Mouse (Mus musculus): ENCODE data around the gene Tdrd6. TPM values are rescaled to one million over a fixed set of nuclear protein-coding genes. Genes with fewer than 3 reads are reported as not detected.
A peak's percentile ranks its signal among the peaks of the same experiment; 100 is the strongest.

Tdrd6 gene
- polyA plus RNA-seq, 1 experiment from 2014 or later, result 0.11 TPM

- peak within 1 kb of the TSS; percentile 45 for H3K9ac ChIP-seq (ENCODE audit: low read length)
- peak; percentile 68 for DNase-seq (ENCODE audit: low spot score)
- ATAC-seq, result peak; percentile 92
- H3K4me3 ChIP-seq (ENCODE audit: low read depth, low read length), result peak within 1 kb of the TSS; percentile 35
- H3K9me3 ChIP-seq (replicated peaks; ENCODE audit: control insufficient read depth, low read length), result no peaks in the 10 kb centered on the region
- no peaks in the 10 kb centered on the region for H3K4me1 ChIP-seq (ENCODE audit: control insufficient read depth, insufficient read depth, low read length)
- no peaks in the 10 kb centered on the region for H3K36me3 ChIP-seq (ENCODE audit: control insufficient read depth, insufficient read depth, low read length)
- under 1% methylated on average over 34 of the region's 34 CpGs for WGBS
- peak within 1 kb of the TSS; percentile 61 for H3K4me2 ChIP-seq (ENCODE audit: low read length)
- no peaks in the 10 kb centered on the region for H3K27me3 ChIP-seq (replicated peaks; ENCODE audit: control insufficient read depth, insufficient read depth, low read length)
- H3K27ac ChIP-seq (ENCODE audit: low read depth, low read length), result no peak within 1 kb of the TSS
These were observed 61.9 kb downstream of the Tdrd6 start, which contains the start of gene Pla2g7 for GRCm38 (mm10) chr17:43567992-43568888. Pla2g7 (plus strand) TSS chr17:43568098.

GRCm38 (mm10) chr17:43567593-43567991, 62.5 kb downstream of the Tdrd6 start:
- peak overlapping the region; percentile 45 for H3K9ac ChIP-seq (ENCODE audit: low read length)
- peak; percentile 50 for DNase-seq (ENCODE audit: low spot score)
- H3K36me3 ChIP-seq (ENCODE audit: control insufficient read depth, insufficient read depth, low read length), result no peaks in the 10 kb centered on the region

More at GRCm38 (mm10) chr17:43567593-43567991, 62.5 kb downstream of the Tdrd6 start:
- no peaks in the 10 kb centered on the region for H3K9me3 ChIP-seq (replicated peaks; ENCODE audit: control insufficient read depth, low read length)
- H3K27me3 ChIP-seq (replicated peaks; ENCODE audit: control insufficient read depth, insufficient read depth, low read length), result no peaks in the 10 kb centered on the region
- peak overlapping the region; percentile 35 for H3K4me3 ChIP-seq (ENCODE audit: low read depth, low read length)
- peak; percentile 65 for ATAC-seq
- H3K27ac ChIP-seq (ENCODE audit: low read depth, low read length), result no peak overlapping the region
- 4% methylated on average over 12 of the region's 12 CpGs for WGBS
- no peaks in the 10 kb centered on the region for H3K4me1 ChIP-seq (ENCODE audit: control insufficient read depth, insufficient read depth, low read length)
- peak overlapping the region; percentile 61 for H3K4me2 ChIP-seq (ENCODE audit: low read length)

Other genes with a start within 250 kb of the Tdrd6 start
- gene Mep1a, start 127.5 kb downstream of the Tdrd6 start, polyA plus RNA-seq (2014; fragmentation: Nextera tagmentation; extraction: Ambion mirVana), result not detected in 2 replicates
- gene Ankrd66, start 86.7 kb downstream of the Tdrd6 start, polyA plus RNA-seq (2014; fragmentation: Nextera tagmentation; extraction: Ambion mirVana), result 0.34 and 0.45 TPM in 2 replicates
- 4.0 and 7.3 TPM in 2 replicates for gene Pla2g7, start 62.2 kb downstream of the Tdrd6 start, polyA plus RNA-seq (2014; fragmentation: Nextera tagmentation; extraction: Ambion mirVana)
- gene Slc25a27, start 36.9 kb upstream of the Tdrd6 start, polyA plus RNA-seq (2014; fragmentation: Nextera tagmentation; extraction: Ambion mirVana), result 31.6 and 46.1 TPM in 2 replicates
- gene Cyp39a1, start 37.1 kb upstream of the Tdrd6 start, polyA plus RNA-seq (2014; fragmentation: Nextera tagmentation; extraction: Ambion mirVana), result 16.0 and 16.5 TPM in 2 replicates
- 20.2 and 26.3 TPM in 2 replicates for gene Rcan2, start 171.1 kb upstream of the Tdrd6 start, polyA plus RNA-seq (2014; fragmentation: Nextera tagmentation; extraction: Ambion mirVana)